Mouse (Mus musculus) layer of hippocampus, postnatal 25 days (tissue): ENCODE results near the gene Pimreg. TPM values are rescaled to one million over a fixed set of nuclear protein-coding genes. Genes with fewer than 3 reads are reported as not detected.

Experiments used
- DNase-seq, 2 experiments: peaks; one replicate each; pipeline ENCODE4 v3.0.0; 2022; ENCODE audit warnings: mixed read lengths in 2 of 2, low spot score in 1 of 2; ENCODE audit errors: extremely low spot score in 1 of 2
- total RNA-seq, 2 experiments: library from RNA; stranded (reverse); gene quantifications; 2 replicates each; pipeline ENCODE4 v1.2.3; 2021

Gene Pimreg
- total RNA-seq, 2 experiments from 2014 or later = 0.40 to 0.89 TPM

- DNase-seq = no peak
Measured at GRCm38 (mm10) chr11:72027836-72028235, 14.0 kb upstream of the Pimreg start.

GRCm38 (mm10) chr11:72029143-72029542 lies 12.7 kb upstream of the Pimreg start:
- peak in 1 of 2 experiments; percentile 49 for DNase-seq

DNA sequence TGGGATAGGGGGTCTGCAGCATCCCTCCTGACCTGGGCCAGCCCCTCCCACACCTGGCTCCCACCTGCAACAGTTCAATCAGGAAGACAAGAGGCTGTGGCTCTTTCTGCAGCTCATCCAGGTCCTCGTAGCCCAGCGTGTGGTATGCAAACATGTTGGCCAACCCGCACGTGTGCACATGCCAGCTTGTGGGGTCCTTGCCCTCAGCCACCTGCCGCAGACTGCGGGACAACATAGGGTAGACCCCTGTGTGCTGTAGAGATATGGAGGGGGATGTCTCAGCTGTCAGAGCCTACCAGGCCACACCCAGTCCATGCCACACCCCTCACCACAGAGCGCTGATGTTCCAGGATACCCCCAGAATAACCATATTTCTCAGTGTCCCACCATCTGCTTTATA lies 10.5 kb upstream of the Pimreg start:
- no peak for DNase-seq

DNA sequence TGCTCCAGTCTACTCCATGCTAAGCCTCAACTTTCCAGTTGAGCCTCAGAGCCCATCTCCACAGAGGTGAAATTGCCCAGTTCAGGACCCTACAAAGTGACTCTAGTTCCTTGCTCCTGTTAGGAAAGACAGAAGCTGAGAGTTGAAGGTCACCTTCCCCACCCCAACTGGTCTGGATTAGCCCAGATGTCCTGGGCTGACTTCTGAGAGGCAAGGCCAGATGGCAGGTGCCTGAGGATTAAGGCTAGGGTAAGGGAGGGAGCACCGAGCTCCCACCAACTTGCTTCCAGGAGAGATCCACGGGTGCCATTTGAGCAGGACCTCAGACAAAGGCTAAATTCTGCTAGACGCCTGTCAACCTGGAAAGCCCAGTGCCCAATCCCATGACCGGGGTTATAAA lies 9.7 kb upstream of the Pimreg start:
- DNase-seq = no peak

GRCm38 (mm10) chr11:72032589-72032988 lies 9.2 kb upstream of the Pimreg start:
- DNase-seq = no peak

DNA sequence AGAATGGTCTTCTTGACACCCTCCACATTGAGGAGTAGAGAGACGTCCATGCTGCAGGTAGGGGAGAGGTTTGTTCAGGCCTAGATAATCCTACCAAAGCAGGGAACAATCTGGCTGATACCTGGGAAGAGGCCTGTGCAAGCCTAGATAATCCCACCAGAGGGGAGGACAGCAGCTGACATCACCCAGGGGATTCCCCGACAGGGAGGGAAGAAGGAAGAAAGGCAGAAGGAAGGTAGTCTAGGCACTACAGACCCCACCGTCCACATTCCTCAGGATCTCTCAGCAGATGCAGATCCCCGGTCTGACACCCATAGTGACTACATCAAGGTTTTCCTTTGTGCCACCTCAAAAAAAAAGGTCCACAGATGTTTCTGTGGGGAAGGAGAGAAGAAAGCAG lies 4.4 kb upstream of the Pimreg start, which contains the start of gene Aipl1:
Gene Aipl1 (minus strand): TSS at position 101 of the 400 bp plus-strand sequence.
- no peak for DNase-seq

DNA sequence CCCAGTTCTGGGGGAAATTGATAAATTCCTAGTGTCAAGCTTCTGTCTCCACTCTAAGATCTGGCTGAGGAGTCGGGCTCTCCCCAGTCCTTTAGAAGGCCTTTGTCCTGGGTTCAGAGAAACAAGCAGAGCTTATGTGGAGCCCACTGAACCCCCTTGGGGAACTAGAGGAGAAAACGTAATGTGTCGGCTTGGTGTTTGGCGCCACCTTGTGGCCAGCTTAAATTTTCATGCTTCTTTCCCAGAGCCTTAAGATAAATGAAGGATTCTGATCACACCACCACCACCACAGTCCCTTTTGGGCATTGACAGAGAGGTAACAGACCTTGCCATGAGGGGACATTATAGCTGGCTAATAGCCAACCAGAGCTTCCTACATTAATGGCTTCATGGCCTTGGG lies 3.8 kb upstream of the Pimreg start:
- peak; percentile 71 to 93 for DNase-seq

DNA sequence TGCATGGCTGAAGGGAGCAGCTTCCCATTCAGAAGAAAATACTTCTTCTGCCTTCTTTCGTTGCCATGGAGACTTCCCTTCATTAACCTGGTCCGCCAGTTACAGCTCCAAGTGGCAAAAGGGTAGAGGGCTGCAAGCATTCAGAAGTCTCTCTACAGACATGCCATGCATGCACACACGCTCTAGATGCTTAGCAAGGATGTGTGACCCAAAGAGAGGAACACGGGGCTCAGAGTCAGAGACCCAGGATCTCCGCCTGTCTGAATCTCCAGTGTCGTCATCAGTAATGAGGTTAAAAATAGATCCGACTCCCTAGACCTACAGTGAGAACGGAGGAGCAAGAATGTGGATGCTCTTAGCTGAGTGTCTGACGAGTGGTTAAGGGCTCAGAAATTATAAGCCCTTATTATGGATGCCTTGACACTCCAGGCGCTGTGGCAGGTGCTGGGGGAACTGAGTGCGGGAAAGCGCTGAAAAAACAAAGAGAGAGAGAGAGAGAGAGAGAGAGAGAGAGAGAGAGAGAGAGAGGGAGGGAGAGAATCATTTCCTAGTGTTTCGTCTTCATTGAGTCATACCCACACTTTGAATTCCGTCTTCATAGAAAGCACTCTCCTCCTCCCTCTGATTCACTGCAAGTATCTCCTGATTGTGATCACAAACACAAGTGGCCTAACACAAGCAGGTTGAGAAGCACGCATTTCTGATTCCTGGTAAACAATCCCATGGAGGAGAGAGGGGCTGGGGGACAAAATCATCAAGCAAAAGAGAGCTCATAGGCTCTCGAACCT lies 2.0 kb upstream of the Pimreg start:
- DNase-seq = no peak

- no peak for DNase-seq
Measured at GRCm38 (mm10) chr11:72041290-72041767, 503 bp upstream of the Pimreg start.

- no peak for DNase-seq
Measured at GRCm38 (mm10) chr11:72042631-72043030, 799 bp downstream of the Pimreg start.

GRCm38 (mm10) chr11:72044231-72044630 lies 2.4 kb downstream of the Pimreg start:
- DNase-seq = no peak

DNA sequence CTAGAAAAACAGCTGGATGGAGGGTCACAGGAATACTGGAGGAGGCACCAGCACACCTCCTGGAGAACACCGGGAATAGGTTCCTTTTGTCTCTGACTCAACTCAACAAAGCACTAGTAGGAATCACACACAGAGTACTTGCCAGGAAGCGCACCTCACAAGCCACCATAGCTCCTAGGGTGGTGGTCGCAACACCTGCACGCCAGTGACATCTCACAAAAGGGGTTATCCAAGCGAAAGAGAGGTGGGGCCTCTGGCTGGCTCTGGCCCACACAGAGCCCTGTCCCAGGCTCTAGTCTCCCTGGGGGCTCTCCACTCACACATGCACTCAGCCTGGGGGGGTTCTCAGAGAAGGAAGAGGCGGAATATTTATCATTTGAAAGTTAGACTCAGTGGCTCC lies 6.9 kb downstream of the Pimreg start:
- no peak for DNase-seq

DNA sequence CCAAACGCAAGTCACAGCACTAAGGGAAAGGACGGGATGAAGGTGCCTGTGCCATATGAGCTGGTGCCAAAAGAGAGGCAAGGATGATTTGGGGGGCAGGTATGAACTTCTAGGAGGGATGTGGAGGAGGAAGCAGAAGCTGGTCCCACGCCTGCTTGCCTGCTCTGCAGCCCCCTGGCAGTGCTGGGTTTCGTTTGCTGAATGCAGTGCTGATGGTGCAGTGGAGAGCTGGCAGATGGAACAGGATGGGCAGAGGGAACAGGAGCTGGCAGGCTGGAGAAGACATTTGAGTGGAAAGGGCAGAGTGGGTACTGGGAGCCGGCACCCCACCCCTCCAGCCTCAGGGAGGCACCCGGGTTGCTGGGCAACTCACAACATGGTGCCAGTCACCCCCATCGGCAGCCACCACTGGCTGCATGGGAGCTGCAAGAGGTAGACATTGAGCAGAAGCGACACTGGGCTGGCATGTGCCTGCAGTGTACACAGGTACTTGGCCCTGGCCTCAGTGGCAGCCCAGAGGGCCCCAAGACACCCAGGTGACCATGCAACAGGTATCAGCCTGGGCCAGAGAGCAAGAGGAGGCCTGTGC lies 7.4 kb downstream of the Pimreg start:
- no peak for DNase-seq

GRCm38 (mm10) chr11:72050168-72050894 lies 8.5 kb downstream of the Pimreg start:
- DNase-seq = no peak

DNA sequence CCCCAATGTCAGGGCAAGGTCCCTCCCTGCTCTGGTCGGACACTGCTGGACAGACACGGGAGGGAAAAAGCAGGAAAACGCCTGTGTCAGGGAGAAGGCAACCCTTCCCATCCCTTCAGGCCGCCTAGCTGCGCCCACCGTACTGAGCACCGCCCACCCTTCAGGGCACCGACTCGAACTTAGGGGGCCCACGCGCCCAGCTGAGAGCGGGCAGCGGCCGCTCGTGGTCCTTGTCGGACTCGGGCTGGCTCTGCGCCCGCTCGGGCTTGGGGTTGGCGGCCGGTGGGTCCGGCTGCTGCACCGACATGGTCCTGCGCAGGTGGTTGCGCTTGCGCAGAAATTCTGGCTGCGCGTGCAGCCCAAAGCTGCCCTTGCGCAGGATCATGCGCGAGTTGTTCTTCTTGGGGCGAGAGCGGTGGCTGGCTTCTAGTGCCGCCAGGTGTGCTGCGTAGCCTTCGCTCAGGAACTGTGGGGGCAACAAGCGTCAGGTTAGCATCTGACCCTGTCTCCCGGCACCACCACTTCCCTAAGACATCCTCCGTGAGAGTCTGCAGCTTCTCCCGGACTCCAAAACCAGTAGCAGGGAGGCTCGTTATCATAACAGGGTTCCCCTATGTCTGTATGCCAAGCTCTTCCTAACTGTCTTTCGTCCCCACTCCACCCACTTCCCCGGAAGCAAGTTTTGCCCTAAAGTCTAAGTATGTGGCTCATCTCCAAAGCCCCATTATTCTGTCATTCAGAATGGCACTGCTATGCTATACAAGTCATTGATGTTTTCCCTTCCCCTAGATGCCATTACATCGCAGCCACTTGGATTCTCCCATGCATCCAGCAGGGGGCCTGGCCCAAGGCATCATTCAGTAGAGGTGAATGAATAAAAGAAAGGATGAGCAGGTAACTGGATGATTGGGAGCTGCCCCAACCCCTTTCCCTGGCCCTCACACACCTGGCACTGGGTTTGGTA lies 9.3 kb downstream of the Pimreg start:
- peak in 1 of 2 experiments; percentile 43 for DNase-seq

DNA sequence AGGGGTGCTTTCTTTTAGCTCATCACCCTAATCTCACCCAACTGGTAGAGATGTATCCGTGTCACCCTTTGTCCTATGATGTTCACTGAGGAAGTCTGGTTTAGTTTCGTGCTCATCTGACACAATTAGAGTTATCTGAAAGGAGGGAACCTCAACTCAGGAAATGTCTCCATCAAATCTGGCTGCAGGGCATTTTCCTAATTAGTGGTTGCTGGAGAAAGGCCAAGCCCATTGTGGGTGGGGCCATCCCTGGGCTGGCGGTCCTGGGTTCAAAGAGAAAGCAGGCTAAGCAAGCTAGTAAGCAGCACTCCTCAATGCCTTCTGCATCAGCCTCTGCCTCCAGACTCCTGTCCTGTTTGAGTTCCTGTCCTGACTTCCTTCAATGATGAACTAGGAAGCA lies 10.4 kb downstream of the Pimreg start:
- DNase-seq = no peak

GRCm38 (mm10) chr11:72052636-72053035 lies 10.8 kb downstream of the Pimreg start:
- DNase-seq = peak in 1 of 2 experiments; percentile 87

GRCm38 (mm10) chr11:72055176-72055575 lies 13.3 kb downstream of the Pimreg start:
- DNase-seq = no peak

DNA sequence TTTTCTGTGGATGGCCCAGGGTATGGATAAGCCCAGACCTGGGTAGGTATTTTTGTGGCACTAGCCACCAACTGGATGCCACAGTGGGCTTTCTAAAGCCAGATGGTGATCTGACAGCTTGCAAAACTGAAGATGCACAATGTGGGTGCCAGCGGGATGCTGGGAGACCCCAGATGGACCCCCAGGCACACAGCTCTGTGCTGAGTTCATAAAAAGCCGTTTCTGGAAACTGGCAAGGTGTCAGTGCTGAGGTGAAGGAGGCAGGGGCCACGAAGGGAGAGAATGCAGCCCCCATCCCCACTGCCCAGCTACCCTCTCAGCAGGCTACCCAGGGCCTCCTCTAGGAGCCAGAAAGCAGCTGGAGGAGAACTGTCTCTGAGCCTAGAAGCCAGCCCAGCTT lies 15.3 kb downstream of the Pimreg start:
- no peak for DNase-seq

GRCm38 (mm10) chr11:72060416-72060815 lies 18.6 kb downstream of the Pimreg start:
- DNase-seq = no peak
